Mouse (Mus musculus) neural tube, embryonic 11.5 days (tissue): ENCODE measurements around the gene Pip5k1a. TPM values are rescaled to one million over a fixed set of nuclear protein-coding genes. Genes with fewer than 3 reads are reported as not detected.

Experiments
- ATAC-seq: fragments of 200-750 bp; cut with Nextera tagmentation; 2 replicates; pipeline ENCODE4 v1.8.0; 2017; ENCODE audit warnings: moderate number of reproducible peaks, mild to moderate bottlenecking, moderate TSS enrichment, moderate library complexity; ENCODE audit not compliant: insufficient read depth, low FRiP score, low TSS enrichment
- DNase-seq: peaks from one replicate; pipeline ENCODE4 v3.0.0-alpha.2; 2015; ENCODE audit warnings: low spot score
- H3K27ac ChIP-seq: fragments of 300-500 bp; sonication (generic); 2 replicates; pipeline ENCODE4 v1.5.1; 2014; ENCODE audit warnings: low read depth, mild to moderate bottlenecking, low read length
- H3K27me3 ChIP-seq: fragments of 300-500 bp; sonication (generic); 2 replicates; pipeline ENCODE4 v1.6.1; 2014; ENCODE audit warnings: mild to moderate bottlenecking, low read length, mixed read lengths; ENCODE audit not compliant: control insufficient read depth, insufficient read depth
- H3K36me3 ChIP-seq: fragments of 300-500 bp; sonication (generic); 2 replicates; pipeline ENCODE4 v1.6.1; 2014; ENCODE audit warnings: mild to moderate bottlenecking, low read length, moderate library complexity, mixed read lengths; ENCODE audit not compliant: control insufficient read depth, insufficient read depth
- H3K4me1 ChIP-seq: fragments of 300-500 bp; sonication (generic); 2 replicates; pipeline ENCODE4 v1.6.1; 2014; ENCODE audit warnings: low read length, mixed read lengths; ENCODE audit not compliant: control insufficient read depth, insufficient read depth
- H3K4me2 ChIP-seq: fragments of 300-500 bp; sonication (generic); 2 replicates; pipeline ENCODE4 v1.6.1; 2014; ENCODE audit warnings: low read depth, mild to moderate bottlenecking, moderate library complexity
- H3K4me3 ChIP-seq: fragments of 300-500 bp; sonication (generic); 2 replicates; pipeline ENCODE4 v1.5.1; 2014; ENCODE audit warnings: low read depth, low read length
- H3K9ac ChIP-seq: fragments of 300-500 bp; sonication (generic); 2 replicates; pipeline ENCODE4 v1.6.1; 2014; ENCODE audit warnings: mild to moderate bottlenecking, low read length
- H3K9me3 ChIP-seq: fragments of 300-500 bp; sonication (generic); 2 replicates; pipeline ENCODE4 v1.6.1; 2016; ENCODE audit warnings: low read length; ENCODE audit not compliant: control insufficient read depth
- WGBS: fragments of 180-500 bp; shearing (Covaris S2); extraction: QIAGEN DNeasy Blood & Tissue Kit; methylation state at CpG from one replicate; pipeline ENCODE4 v1.1.7; 2014; 5-methylcytosine and 5-hydroxymethylcytosine counted together
- polyA plus RNA-seq: library from polyadenylated mRNA; unstranded; fragments of >200 nt; fragmentation: Nextera tagmentation; extraction: Ambion mirVana; gene quantifications from 2 replicates; pipeline ENCODE4 v1.2.1, GENCODE M21; 2014

Pip5k1a gene
- polyA plus RNA-seq, 1 experiment from 2014 or later: 13.4 TPM

DNA sequence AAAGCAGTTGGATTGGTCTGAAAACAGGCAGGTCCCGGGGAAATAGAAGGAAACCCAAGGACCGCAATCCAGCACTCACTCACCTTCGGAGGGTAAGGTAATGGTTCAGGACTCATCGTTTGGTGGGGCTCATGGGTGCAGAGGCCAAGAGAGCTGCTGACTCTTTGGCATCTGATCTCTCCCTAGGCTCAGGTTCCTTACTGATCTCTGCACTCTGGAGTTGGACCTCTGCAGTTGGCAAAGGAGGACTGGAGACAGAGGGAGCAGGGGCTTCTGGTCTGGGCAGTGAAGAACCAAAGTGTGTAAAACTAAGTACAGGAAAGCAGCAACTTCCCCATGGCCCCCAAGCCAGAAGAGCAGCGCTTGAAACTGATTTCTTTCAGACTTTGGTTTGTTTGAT is 23.4 kb upstream of the Pip5k1a start:
- Histone ChIP-seq H3K4me1 (peaks cover 12% of the 10 kb centered on the region), H3K4me3 (no peak overlapping the region), H3K36me3 (no peaks in the 10 kb centered on the region), H3K27ac (no peak overlapping the region), H3K9me3 (no peaks in the 10 kb centered on the region), H3K27me3 (no peaks in the 10 kb centered on the region), H3K4me2 (no peak overlapping the region), H3K9ac (no peak overlapping the region)
- no peak for DNase-seq
- ATAC-seq: no peak
- WGBS: 85% methylated on average over 5 of the region's 5 CpGs

DNA sequence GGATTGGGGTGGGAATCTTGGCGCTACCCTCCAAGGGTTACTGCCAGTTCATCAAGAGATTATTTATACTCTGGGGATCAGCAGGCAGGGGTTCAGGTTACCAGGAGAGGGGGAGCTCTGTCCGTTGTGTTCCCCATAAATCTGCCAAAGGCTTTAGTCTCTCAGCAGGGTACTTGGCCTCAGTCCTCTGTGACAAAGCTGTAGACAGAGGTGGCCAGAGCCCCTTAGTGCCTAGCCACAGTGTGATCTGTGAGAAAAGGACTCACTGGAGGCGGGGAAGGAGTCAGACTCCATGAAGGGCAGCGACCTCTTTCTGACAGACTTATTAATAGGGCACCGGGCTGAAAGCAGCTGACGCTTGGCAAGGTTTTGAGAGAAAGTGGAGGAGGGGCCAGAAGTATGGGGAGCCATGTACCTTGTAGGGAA is 22.5 kb upstream of the Pip5k1a start:
- Histone ChIP-seq H3K9ac (peak overlapping the region; percentile 18; the same call in 1 of the 2 replicates), H3K27ac (peak overlapping the region; percentile 56), H3K4me2 (no peak overlapping the region; the same call in 1 of the 2 replicates), H3K27me3 (no peaks in the 10 kb centered on the region), H3K36me3 (no peaks in the 10 kb centered on the region), H3K9me3 (no peaks in the 10 kb centered on the region), H3K4me1 (peaks cover 9% of the 10 kb centered on the region), H3K4me3 (no peak overlapping the region)
- DNase-seq: no peak
- WGBS: 7% methylated on average over 6 of the region's 6 CpGs
- ATAC-seq: no peak; the same call in 1 of the 2 replicates

DNA sequence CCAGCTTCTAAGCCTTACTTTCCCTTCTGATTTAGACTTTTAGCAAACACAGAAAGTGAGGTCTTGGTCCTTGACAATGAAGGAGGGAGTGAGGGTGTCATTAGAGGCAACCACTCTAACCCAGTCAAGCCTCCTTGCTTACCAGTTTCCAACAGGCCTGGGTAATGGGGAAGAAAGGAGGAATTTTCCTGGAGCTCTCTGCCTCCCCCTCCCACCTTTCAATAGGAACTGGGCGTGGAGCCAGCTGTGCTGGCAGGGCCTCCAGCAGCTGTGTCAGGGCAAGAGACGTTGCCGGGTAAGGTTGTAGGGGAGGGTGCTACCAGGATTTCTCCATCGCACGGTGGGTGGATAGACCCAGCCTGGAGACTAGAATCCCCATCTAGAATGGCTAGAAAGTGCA is 18.2 kb upstream of the Pip5k1a start:
- DNase-seq (no peak), ATAC-seq (no peak)
- Histone ChIP-seq H3K9ac (no peak overlapping the region), H3K27ac (no peak overlapping the region), H3K4me2 (no peak overlapping the region), H3K4me1 (peaks cover 7% of the 10 kb centered on the region), H3K27me3 (no peaks in the 10 kb centered on the region), H3K4me3 (no peak overlapping the region), H3K9me3 (no peaks in the 10 kb centered on the region), H3K36me3 (peaks cover 10% of the 10 kb centered on the region)
- 49% methylated on average over 5 of the region's 5 CpGs for WGBS

DNA sequence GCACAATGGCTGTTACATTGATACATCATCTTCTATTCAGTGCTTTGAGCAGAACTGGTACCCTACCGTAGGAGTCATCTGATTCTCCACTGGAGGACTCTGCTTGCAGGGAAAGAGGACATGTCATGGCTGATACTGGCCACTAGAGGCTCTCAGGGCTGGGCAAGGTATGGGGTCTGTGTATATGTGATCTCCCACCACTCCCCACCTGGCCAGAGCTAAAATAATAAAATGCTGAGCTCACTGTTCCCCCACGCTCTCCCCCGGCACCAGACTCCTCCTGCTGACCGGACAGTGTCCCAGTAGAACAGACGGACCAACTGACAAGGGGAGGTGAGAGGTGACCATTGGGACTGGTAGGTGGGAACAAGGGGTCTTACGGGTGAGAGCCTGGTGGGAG is 17.5 kb upstream of the Pip5k1a start, which contains the start of gene Tmod4:
TSS of gene Tmod4 (plus strand) at position 231 of the 400 bp plus-strand sequence.
- DNase-seq (peak; percentile 9), ATAC-seq (0 out of 2 replicates have a peak, but pooled peaks have one; percentile 29)
- Histone ChIP-seq H3K4me3 (no peak within 1 kb of the TSS), H3K4me1 (peaks cover 2% of the 10 kb centered on the region), H3K27me3 (no peaks in the 10 kb centered on the region), H3K4me2 (no peak within 1 kb of the TSS), H3K9ac (no peak within 1 kb of the TSS), H3K27ac (no peak within 1 kb of the TSS), H3K36me3 (peaks cover 14% of the 10 kb centered on the region), H3K9me3 (no peaks in the 10 kb centered on the region)
- 69% methylated on average over 6 of the region's 6 CpGs for WGBS

DNA sequence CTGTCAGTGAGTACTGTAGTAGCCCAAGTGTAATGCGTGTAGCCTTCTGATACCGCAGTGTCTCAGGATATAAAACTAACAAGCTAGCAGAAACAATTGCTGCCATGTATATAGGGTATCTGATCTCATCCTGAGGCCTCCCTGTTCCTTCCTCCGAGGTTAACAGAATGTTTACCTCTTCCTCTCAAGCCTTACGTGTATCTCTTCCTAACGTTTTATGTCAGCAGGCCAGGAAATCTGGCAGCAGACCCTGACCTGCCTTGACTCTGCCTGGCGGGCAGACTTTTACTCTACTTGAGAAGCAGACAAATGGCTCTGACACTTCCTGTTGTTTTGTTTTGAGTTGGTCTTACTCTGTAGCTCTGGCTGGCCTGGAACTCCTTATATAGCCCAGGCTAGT is 14.8 kb upstream of the Pip5k1a start:
- Histone ChIP-seq H3K4me2 (no peak overlapping the region), H3K27me3 (no peaks in the 10 kb centered on the region), H3K9me3 (no peaks in the 10 kb centered on the region), H3K4me1 (no peaks in the 10 kb centered on the region), H3K9ac (no peak overlapping the region), H3K4me3 (no peak overlapping the region), H3K27ac (no peak overlapping the region), H3K36me3 (peaks cover 25% of the 10 kb centered on the region)
- WGBS: 76% methylated on average over 6 of the region's 6 CpGs
- no peak for ATAC-seq
- no peak for DNase-seq

DNA sequence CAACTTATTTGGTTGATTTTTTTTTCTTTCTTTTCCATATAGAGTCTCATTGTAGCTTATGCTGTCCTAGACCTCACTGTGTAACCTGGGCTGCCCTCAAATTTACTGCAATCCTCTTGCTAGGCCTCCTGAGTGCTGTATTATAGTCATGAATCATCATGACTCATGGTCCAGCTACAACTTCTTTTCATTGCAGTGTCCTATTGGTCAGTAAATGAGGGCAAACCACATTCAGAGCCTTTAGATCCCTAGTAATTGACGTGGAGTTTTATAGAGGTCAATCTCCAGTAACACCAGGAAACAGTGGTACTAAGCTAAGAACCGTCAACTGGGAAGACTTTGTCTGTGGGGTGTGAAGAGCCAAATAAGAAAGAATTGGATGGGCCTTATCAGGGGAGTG is 11.0 kb upstream of the Pip5k1a start:
- no peaks in the 10 kb centered on the region for H3K27me3 ChIP-seq
- H3K27ac ChIP-seq: no peak overlapping the region
- DNase-seq (no peak), ATAC-seq (no peak)
- H3K36me3 ChIP-seq: peaks cover 34% of the 10 kb centered on the region
- H3K9ac ChIP-seq: no peak overlapping the region
- no peaks in the 10 kb centered on the region for H3K4me1 ChIP-seq
- H3K4me2 ChIP-seq: no peak overlapping the region
- no peaks in the 10 kb centered on the region for H3K9me3 ChIP-seq
- H3K4me3 ChIP-seq: no peak overlapping the region
- 67% methylated on average over 2 of the region's 2 CpGs for WGBS

DNA sequence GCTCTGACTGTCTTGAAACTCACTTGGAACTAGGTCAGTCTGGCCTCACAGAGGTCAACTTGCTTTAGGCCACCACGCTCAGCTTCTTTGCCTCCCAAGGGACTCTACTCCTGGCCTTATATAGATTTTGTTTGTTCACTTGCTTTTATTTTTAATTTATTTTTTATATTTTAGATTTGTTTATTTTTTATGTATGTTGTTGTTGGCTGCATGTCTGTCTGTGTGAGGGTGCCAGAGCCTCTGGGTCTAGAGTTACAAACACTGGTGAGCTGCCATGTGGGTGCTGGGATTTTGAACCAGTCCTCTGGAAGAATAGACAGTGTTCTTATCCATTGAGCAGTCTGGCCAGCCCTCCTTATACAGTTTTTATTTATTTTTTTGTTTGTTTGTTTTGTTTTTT is 6.0 kb upstream of the Pip5k1a start:
- Histone ChIP-seq H3K27me3 (no peaks in the 10 kb centered on the region), H3K4me3 (no peak overlapping the region), H3K4me2 (no peak overlapping the region), H3K9ac (no peak overlapping the region), H3K4me1 (peaks cover 5% of the 10 kb centered on the region; the same call in 1 of the 2 replicates), H3K27ac (no peak overlapping the region), H3K9me3 (no peaks in the 10 kb centered on the region), H3K36me3 (peaks cover 13% of the 10 kb centered on the region)
- no peak for ATAC-seq
- 74% methylated on average over 1 of the region's 1 CpGs for WGBS
- DNase-seq: no peak

DNA sequence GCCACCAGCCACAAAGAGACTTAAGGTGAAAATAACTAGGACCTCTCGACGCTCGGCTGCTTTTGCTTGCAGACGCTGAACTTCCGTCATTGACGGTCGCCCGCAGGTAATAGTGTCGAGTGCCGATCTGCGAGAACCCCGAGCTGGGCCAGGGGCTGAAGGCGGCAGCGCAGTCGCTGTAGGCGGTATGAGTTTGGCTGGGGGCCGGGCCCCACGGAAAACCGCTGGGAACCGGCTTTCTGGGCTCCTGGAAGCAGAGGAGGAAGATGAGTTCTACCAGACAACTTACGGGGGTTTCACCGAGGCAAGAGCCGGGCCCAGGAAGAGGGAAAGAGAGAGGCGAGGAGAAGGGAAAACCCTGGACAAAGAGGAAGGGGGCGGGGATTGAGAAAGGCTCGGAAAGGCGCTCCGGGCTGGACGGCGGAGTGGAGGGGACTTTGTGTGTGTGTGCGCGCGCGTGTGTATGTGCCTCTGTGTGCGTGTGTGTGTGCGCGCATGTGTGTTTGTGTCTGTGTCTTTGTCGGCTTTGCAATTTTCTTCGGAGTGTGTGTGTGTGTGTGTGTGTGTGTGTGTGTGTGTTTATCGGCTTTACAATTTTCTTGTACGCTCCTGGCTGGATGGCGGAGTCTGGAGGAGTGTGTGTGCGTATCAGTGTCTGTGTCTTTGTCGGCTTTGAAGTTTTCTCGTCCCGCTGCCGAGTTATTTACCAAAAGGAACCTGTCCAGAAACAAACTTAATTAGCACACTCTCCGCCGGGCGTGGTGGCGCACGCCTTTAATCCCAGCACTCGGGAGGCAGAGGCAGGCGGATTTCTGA is 4.4 kb upstream of the Pip5k1a start, which contains the start of gene Vps72:
TSS of gene Vps72 (plus strand) at position 112 of the 816 bp plus-strand sequence.
- peaks cover 5% of the 10 kb centered on the region; the same call in 1 of the 2 replicates for H3K4me1 ChIP-seq
- ATAC-seq: peak; percentile 54; the same call in 1 of the 2 replicates
- peak within 1 kb of the TSS; percentile 38 for H3K4me2 ChIP-seq
- peak within 1 kb of the TSS; percentile 93 for H3K27ac ChIP-seq
- H3K9ac ChIP-seq: peak within 1 kb of the TSS; percentile 85
- H3K36me3 ChIP-seq: peaks cover 10% of the 10 kb centered on the region
- no peaks in the 10 kb centered on the region for H3K9me3 ChIP-seq
- peak; percentile 93 for DNase-seq
- peak within 1 kb of the TSS; percentile 64 for H3K4me3 ChIP-seq
- WGBS: 1% methylated on average over 54 of the region's 54 CpGs
- no peaks in the 10 kb centered on the region for H3K27me3 ChIP-seq

DNA sequence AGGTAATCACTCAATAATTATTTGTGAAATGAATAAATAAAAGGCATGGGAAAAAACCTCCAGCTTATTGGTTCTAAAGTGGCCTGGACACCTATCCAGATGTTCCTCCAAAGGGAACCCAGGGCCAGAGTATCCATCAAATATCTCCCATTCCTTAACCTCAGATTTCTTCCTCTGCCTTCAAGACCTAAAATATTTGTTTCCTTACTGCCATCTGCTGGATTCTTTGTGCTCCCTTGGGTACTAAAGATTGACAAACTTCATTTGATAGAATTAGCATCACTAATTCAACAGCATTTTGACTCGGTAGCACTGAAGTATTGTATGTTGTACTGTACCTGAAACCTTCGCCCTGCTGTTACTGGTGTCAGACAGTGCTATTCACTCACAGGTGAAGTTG is 1.2 kb upstream of the Pip5k1a start:
- Histone ChIP-seq H3K27me3 (no peaks in the 10 kb centered on the region), H3K36me3 (peaks cover 2% of the 10 kb centered on the region; the same call in 1 of the 2 replicates), H3K27ac (no peak overlapping the region), H3K9ac (no peak overlapping the region), H3K4me3 (no peak overlapping the region), H3K4me1 (peaks cover 12% of the 10 kb centered on the region), H3K9me3 (no peaks in the 10 kb centered on the region), H3K4me2 (no peak overlapping the region)
- ATAC-seq (no peak), DNase-seq (no peak)
- 76% methylated on average over 2 of the region's 2 CpGs for WGBS
